Mouse (Mus musculus) neural tube, embryonic 13.5 days (tissue): ENCODE measurements at regions not wholly inside any gene's neighbourhood (a gene's known extent, or its start where the extent isn't known, plus 50 kb on each side); places are given as distances from the start of the nearest gene placed in this dataset.

ENCODE experiments used
- ATAC-seq: fragments of 200-750 bp; cut with Nextera tagmentation; 2 replicates; pipeline ENCODE4 v1.8.0; 2017; ENCODE audit warnings: low read depth, mild to moderate bottlenecking, moderate TSS enrichment, moderate library complexity
- H3K27ac ChIP-seq: fragments of 300-500 bp; sonication (generic); replicated peaks from 2 replicates; pipeline ENCODE4 v1.5.1; 2015; ENCODE audit warnings: moderate library complexity, mild to moderate bottlenecking, inconsistent platforms
- H3K27me3 ChIP-seq: fragments of 300-500 bp; sonication (generic); 2 replicates; pipeline ENCODE4 v1.6.1; 2015; ENCODE audit warnings: mild to moderate bottlenecking, inconsistent platforms
- H3K36me3 ChIP-seq: fragments of 300-500 bp; sonication (generic); 2 replicates; pipeline ENCODE4 v1.6.1; 2015; ENCODE audit warnings: mild to moderate bottlenecking, inconsistent platforms
- H3K4me1 ChIP-seq: fragments of 300-500 bp; sonication (generic); replicated peaks from 2 replicates; pipeline ENCODE4 v1.6.1; 2015; ENCODE audit warnings: inconsistent platforms
- H3K4me2 ChIP-seq: fragments of 300-500 bp; sonication (generic); 2 replicates; pipeline ENCODE4 v1.6.1; 2015; ENCODE audit warnings: inconsistent platforms, mild to moderate bottlenecking, moderate library complexity
- H3K4me3 ChIP-seq: fragments of 300-500 bp; sonication (generic); 2 replicates; pipeline ENCODE4 v1.5.1; 2015; ENCODE audit warnings: mild to moderate bottlenecking, inconsistent platforms
- H3K9ac ChIP-seq: fragments of 300-500 bp; sonication (generic); 2 replicates; pipeline ENCODE4 v1.6.1; 2015; ENCODE audit warnings: moderate library complexity, mild to moderate bottlenecking, inconsistent platforms
- H3K9me3 ChIP-seq: fragments of 300-500 bp; sonication (generic); 2 replicates; pipeline ENCODE4 v1.6.1; 2016; ENCODE audit warnings: inconsistent platforms
- WGBS: fragments of 180-500 bp; shearing (Covaris S2); methylation state at CpG from one replicate; pipeline ENCODE4 v1.1.7; 2015; 5-methylcytosine and 5-hydroxymethylcytosine counted together

GRCm38 (mm10) chr13:18485080-18485479 lies 87.6 kb upstream of the Pou6f2 start:
- H3K27ac ChIP-seq: no peak overlapping the region
- no peaks in the 10 kb centered on the region for H3K4me1 ChIP-seq
- no peak overlapping the region for H3K9ac ChIP-seq
- no peak for ATAC-seq
- no peaks in the 10 kb centered on the region for H3K36me3 ChIP-seq
- no peaks in the 10 kb centered on the region for H3K9me3 ChIP-seq
- no peak overlapping the region for H3K4me3 ChIP-seq
- H3K27me3 ChIP-seq: no peaks in the 10 kb centered on the region
- no peak overlapping the region for H3K4me2 ChIP-seq
- WGBS: 82% methylated on average over 1 of the region's 1 CpGs

GRCm38 (mm10) chr13:18476311-18476710 lies 78.8 kb upstream of the Pou6f2 start:
- Histone ChIP-seq H3K4me2 (no peak overlapping the region), H3K36me3 (no peaks in the 10 kb centered on the region), H3K9ac (no peak overlapping the region), H3K4me3 (no peak overlapping the region), H3K4me1 (no peaks in the 10 kb centered on the region), H3K27ac (no peak overlapping the region), H3K9me3 (no peaks in the 10 kb centered on the region), H3K27me3 (no peaks in the 10 kb centered on the region)
- no peak for ATAC-seq

- H3K27ac ChIP-seq: no peak overlapping the region
- no peak overlapping the region for H3K9ac ChIP-seq
- H3K4me3 ChIP-seq: no peak overlapping the region
- no peaks in the 10 kb centered on the region for H3K36me3 ChIP-seq
- WGBS: 57% methylated on average over 1 of the region's 1 CpGs
- no peaks in the 10 kb centered on the region for H3K9me3 ChIP-seq
- ATAC-seq: no peak
- H3K27me3 ChIP-seq: no peaks in the 10 kb centered on the region
- no peaks in the 10 kb centered on the region for H3K4me1 ChIP-seq
- no peak overlapping the region for H3K4me2 ChIP-seq
Measured at GRCm38 (mm10) chr13:18471534-18471933, 74.0 kb upstream of the Pou6f2 start.

- Histone ChIP-seq H3K36me3 (no peaks in the 10 kb centered on the region), H3K4me3 (no peak overlapping the region), H3K27ac (no peak overlapping the region), H3K9me3 (no peaks in the 10 kb centered on the region), H3K9ac (no peak overlapping the region), H3K4me1 (no peaks in the 10 kb centered on the region), H3K4me2 (no peak overlapping the region), H3K27me3 (no peaks in the 10 kb centered on the region)
- ATAC-seq: peak; percentile 32; the same call in 1 of the 2 replicates
- WGBS: 85% methylated on average over 7 of the region's 7 CpGs
Measured at GRCm38 (mm10) chr13:18465921-18466320, 68.4 kb upstream of the Pou6f2 start.

- no peaks in the 10 kb centered on the region for H3K36me3 ChIP-seq
- no peak for ATAC-seq
- H3K4me1 ChIP-seq: peaks cover 4% of the 10 kb centered on the region; the same call in 1 of the 2 replicates
- no peaks in the 10 kb centered on the region for H3K9me3 ChIP-seq
- WGBS: 37% methylated on average over 4 of the region's 4 CpGs
- no peaks in the 10 kb centered on the region for H3K27me3 ChIP-seq
- H3K27ac ChIP-seq: no peak overlapping the region
- no peak overlapping the region for H3K4me3 ChIP-seq
- no peak overlapping the region for H3K4me2 ChIP-seq
- no peak overlapping the region for H3K9ac ChIP-seq
Measured at GRCm38 (mm10) chr13:18462221-18462620, 64.7 kb upstream of the Pou6f2 start.

- H3K36me3 ChIP-seq: no peaks in the 10 kb centered on the region
- H3K27me3 ChIP-seq: no peaks in the 10 kb centered on the region
- WGBS: 14% methylated on average over 14 of the region's 14 CpGs
- H3K27ac ChIP-seq: no peak overlapping the region
- peaks cover 5% of the 10 kb centered on the region; the same call in 1 of the 2 replicates for H3K4me1 ChIP-seq
- peak; percentile 93 for ATAC-seq
- no peak overlapping the region for H3K4me3 ChIP-seq
- H3K4me2 ChIP-seq: peak overlapping the region; percentile 14; the same call in 1 of the 2 replicates
- no peaks in the 10 kb centered on the region for H3K9me3 ChIP-seq
- no peak overlapping the region for H3K9ac ChIP-seq
Measured at GRCm38 (mm10) chr13:18457337-18458236, 60.1 kb upstream of the Pou6f2 start.
